In genomic region chr1:57774001-57774667, GRCm38 (mm10) we compare ENCODE assay signal across 7 mouse cellular contexts. TPM values are rescaled to one million over a fixed set of nuclear protein-coding genes. Genes with fewer than 3 reads are reported as not detected.
DNase-seq lines count a peak whose midpoint lies in the region; ATAC-seq and TF ChIP-seq lines count a peak whose summit lies in the region.

Gene Spats2l, plus strand, starts transcription at chr1:57774162.

- no peaks in the 10 kb centered on the region for H3K9me3 ChIP-seq in embryonic facial prominence, embryonic 10.5 days
- no peaks in the 10 kb centered on the region for H3K9me3 ChIP-seq in limb, embryonic 15.5 days
- no peaks in the 10 kb centered on the region for H3K9me3 ChIP-seq in midbrain, postnatal 0 days (ENCODE audit: low read length)

- no peak; the same call in none of the 2 replicates for ATAC-seq in limb, embryonic 15.5 days (ENCODE audit: insufficient number of reproducible peaks, low FRiP score, low TSS enrichment, low read depth)
- peak; percentile 75 for ATAC-seq in midbrain, postnatal 0 days (ENCODE audit: low FRiP score)

- peak; percentile 69 for TF ChIP-seq CTCF in midbrain, postnatal 0 days (IDR thresholded peaks at IDR 0.05)

- H3K9ac ChIP-seq in limb, embryonic 15.5 days = peak within 1 kb of the TSS; percentile 98
- H3K9ac ChIP-seq in midbrain, postnatal 0 days (replicated peaks; ENCODE audit: low read length, poor library complexity, severe bottlenecking) = peak within 1 kb of the TSS; percentile 94

- peaks cover 10% of the 10 kb centered on the region; the same call in 1 of the 2 replicates for H3K4me1 ChIP-seq in embryonic facial prominence, embryonic 10.5 days
- H3K4me1 ChIP-seq in limb, embryonic 15.5 days = peaks cover 14% of the 10 kb centered on the region
- no peaks in the 10 kb centered on the region for H3K4me1 ChIP-seq in midbrain, postnatal 0 days (ENCODE audit: insufficient read depth, low read length)

- H3K36me3 ChIP-seq in embryonic facial prominence, embryonic 10.5 days (replicated peaks) = no peaks in the 10 kb centered on the region
- H3K36me3 ChIP-seq in limb, embryonic 15.5 days = no peaks in the 10 kb centered on the region
- no peaks in the 10 kb centered on the region for H3K36me3 ChIP-seq in midbrain, postnatal 0 days (ENCODE audit: insufficient read depth, low read length)

- H3K27ac ChIP-seq in embryonic facial prominence, embryonic 10.5 days (replicated peaks) = peak within 1 kb of the TSS; percentile 90
- peak within 1 kb of the TSS; percentile 99 for H3K27ac ChIP-seq in limb, embryonic 15.5 days
- H3K27ac ChIP-seq in midbrain, postnatal 0 days (ENCODE audit: low read depth, low read length) = peak within 1 kb of the TSS; percentile 95

- peak; percentile 5 to 15 for DNase-seq in adrenal gland, postnatal 36 days
- DNase-seq in embryonic facial prominence, embryonic 10.5 days (ENCODE audit: low spot score) = peak; percentile 67
- peak; percentile 19 to 37 for DNase-seq in heart, adult 9 months (ENCODE audit: low spot score in 2 of 2)
- peak; percentile 45 for DNase-seq in kidney, adult 9 months
- peak; percentile 73 for DNase-seq in midbrain, postnatal 0 days (ENCODE audit: low spot score)
- DNase-seq in thymus, postnatal 0 days (ENCODE audit: low spot score) = peak; percentile 30

- under 1% methylated on average over 22 of the region's 22 CpGs for WGBS in embryonic facial prominence, embryonic 10.5 days
- WGBS in limb, embryonic 15.5 days = under 1% methylated on average over 22 of the region's 22 CpGs
- under 1% methylated on average over 22 of the region's 22 CpGs for WGBS in midbrain, postnatal 0 days

- peak within 1 kb of the TSS; percentile 68 for H3K4me3 ChIP-seq in embryonic facial prominence, embryonic 10.5 days
- peak within 1 kb of the TSS; percentile 87 for H3K4me3 ChIP-seq in limb, embryonic 15.5 days
- H3K4me3 ChIP-seq in midbrain, postnatal 0 days (ENCODE audit: low read depth, low read length) = peak within 1 kb of the TSS; percentile 93

- H3K27me3 ChIP-seq in embryonic facial prominence, embryonic 10.5 days (replicated peaks; ENCODE audit: low read depth, poor library complexity, severe bottlenecking) = peaks cover 22% of the 10 kb centered on the region; the same call in 1 of the 2 replicates
- H3K27me3 ChIP-seq in limb, embryonic 15.5 days = no peaks in the 10 kb centered on the region
- H3K27me3 ChIP-seq in midbrain, postnatal 0 days (ENCODE audit: insufficient read depth, low read length) = no peaks in the 10 kb centered on the region

- H3K4me2 ChIP-seq in limb, embryonic 15.5 days = peak within 1 kb of the TSS; percentile 76
- H3K4me2 ChIP-seq in midbrain, postnatal 0 days (ENCODE audit: low read depth, low read length, poor library complexity, severe bottlenecking) = peak within 1 kb of the TSS; percentile 86

RNA-seq across cellular contexts. Expression of gene Spats2l, which starts in this region (rescaled TPM):
- total RNA-seq in adrenal gland, postnatal 36 days (2021) = 1 to 10 TPM; 2.8 to 4.5 TPM
- polyA plus RNA-seq in embryonic facial prominence, embryonic 10.5 days (2016; fragmentation: Nextera tagmentation; extraction: Ambion mirVana) = 18.7 and 23.5 TPM in 2 replicates
- polyA plus RNA-seq in limb, embryonic 15.5 days (2015; fragmentation: Nextera tagmentation; extraction: Ambion mirVana) = 178 and 197 TPM in 2 replicates
- 34.8 and 36.2 TPM in 2 replicates for total RNA-seq in midbrain, postnatal 0 days (2014; rRNA removed)
- 74.7 and 80.4 TPM in 2 replicates for polyA plus RNA-seq in midbrain, postnatal 0 days (2015; fragmentation: Nextera tagmentation; extraction: Ambion mirVana)
- 36.3 and 41.2 TPM in 2 replicates for polyA plus RNA-seq in thymus, postnatal 0 days (2015; fragmentation: Nextera tagmentation; extraction: Ambion mirVana)

Comparison
In these comparisons a context has a peak if more than half of its experiments do, and no peak if none do; other contexts are left out.
1. DNase-seq: peak in every context shown above with its lines; median percentile 73 in midbrain, postnatal 0 days; 67 in embryonic facial prominence, embryonic 10.5 days; 45 in kidney, adult 9 months; 30 in thymus, postnatal 0 days; 28 in heart, adult 9 months; 10 in adrenal gland, postnatal 36 days.